Mouse (Mus musculus) megakaryocyte, embryonic 14.5 days (primary cell): ENCODE measurements around the gene Snx32.

Experiments
- FLI1 ChIP-seq: IDR thresholded peaks from 2 replicates; pipeline ENCODE4 v1.6.1; 2012; ENCODE audit warnings: low read length, inconsistent platforms, mixed read lengths
- GATA1 ChIP-seq: IDR thresholded peaks from 3 replicates; pipeline ENCODE4 v1.6.1; 2012; ENCODE audit warnings: mixed read lengths, low read length, inconsistent platforms, borderline replicate concordance

GRCm38 (mm10) chr19:5547471-5548056, 37.2 kb upstream of the Snx32 start:
- TF ChIP-seq GATA1 (no peak), FLI1 (no peak)
